Mouse (Mus musculus) layer of hippocampus, adult 9-10 months (tissue): ENCODE measurements around the gene Olfr1495.
"Not testable (repeated sequence)": the region's sequence is repeated elsewhere in the genome, so short reads cannot be mapped to it uniquely, and the experiment has no call there.

ENCODE experiments used
- DNase-seq: peaks from one replicate; pipeline ENCODE4 v3.0.0; 2022; ENCODE audit warnings: low spot score

The Olfr1495 gene

GRCm38 (mm10) chr19:13764306-13764705 is at the start of gene Olfr1495:
TSS of gene Olfr1495 (plus strand) at chr19:13764606.
- DNase-seq: no peak

GRCm38 (mm10) chr19:13722978-13723377 is 41.4 kb upstream of the Olfr1495 start, which contains the start of gene Olfr1493-ps1:
TSS of gene Olfr1493-ps1 (plus strand) at chr19:13723278.
- no peak for DNase-seq

GRCm38 (mm10) chr19:13739428-13739827 is 25.0 kb upstream of the Olfr1495 start, which contains the start of gene Olfr1494:
TSS of gene Olfr1494 (plus strand) at chr19:13739728.
- no peak for DNase-seq

- DNase-seq: no peak
Observed at GRCm38 (mm10) chr19:13749366-13749765, 15.0 kb upstream of the Olfr1495 start.

GRCm38 (mm10) chr19:13768565-13769276 is 4.3 kb downstream of the Olfr1495 start:
- DNase-seq: no peak

- no peak for DNase-seq
Observed at GRCm38 (mm10) chr19:13777578-13777977, 13.2 kb downstream of the Olfr1495 start, which contains the start of gene Olfr1496. TSS of gene Olfr1496 (plus strand) at chr19:13777878.

GRCm38 (mm10) chr19:13798102-13798501 is 33.7 kb downstream of the Olfr1495 start, which contains the start of gene Olfr1497:
TSS of gene Olfr1497 (minus strand) at chr19:13798202.
- no peak for DNase-seq

GRCm38 (mm10) chr19:13805486-13805885 is 41.1 kb downstream of the Olfr1495 start:
- not testable (repeated sequence) for DNase-seq

GRCm38 (mm10) chr19:13812823-13813222 is 48.4 kb downstream of the Olfr1495 start:
- no peak for DNase-seq

- peak; percentile 2 for DNase-seq
Observed at GRCm38 (mm10) chr19:13818827-13819226, 54.4 kb downstream of the Olfr1495 start.

- no peak for DNase-seq
Observed at GRCm38 (mm10) chr19:13819347-13819746, 54.9 kb downstream of the Olfr1495 start, which contains the start of gene Olfr1499. TSS of gene Olfr1499 (minus strand) at chr19:13819447.
